Mouse (Mus musculus) ES-Bruce4 (cell line): ENCODE results near the gene Btn1a1.

Source experiments
- CTCF ChIP-seq: IDR thresholded peaks from one replicate; pipeline ENCODE4 v1.8.1; 2011; ENCODE audit warnings: low read depth, low read length
- EP300 ChIP-seq: IDR thresholded peaks from 2 replicates; pipeline ENCODE4 v1.6.1; 2011; ENCODE audit warnings: low read depth, low read length; ENCODE audit not compliant: insufficient read depth
- POLR2A ChIP-seq: IDR thresholded peaks from one replicate; pipeline ENCODE4 v1.8.1; 2011; ENCODE audit warnings: low read length; ENCODE audit not compliant: insufficient read depth

- no peak for TF ChIP-seq POLR2A
- TF ChIP-seq CTCF, result no peak
- TF ChIP-seq EP300, result no peak
Observed at GRCm38 (mm10) chr13:23425505-23425904, 40.2 kb downstream of the Btn1a1 start.
